Mouse (Mus musculus) bone marrow macrophage, adult 2 months (primary cell): ENCODE results near the gene Intu.

Source experiments
- CTCF ChIP-seq: IDR thresholded peaks from 2 replicates; pipeline ENCODE4 v1.5.1; 2012; ENCODE audit warnings: low read depth, mild to moderate bottlenecking, low read length, moderate library complexity
- POLR2A ChIP-seq: IDR thresholded peaks from 2 replicates; pipeline ENCODE4 v1.6.1; 2012; ENCODE audit warnings: mild to moderate bottlenecking, low read depth, low read length, borderline replicate concordance

DNA sequence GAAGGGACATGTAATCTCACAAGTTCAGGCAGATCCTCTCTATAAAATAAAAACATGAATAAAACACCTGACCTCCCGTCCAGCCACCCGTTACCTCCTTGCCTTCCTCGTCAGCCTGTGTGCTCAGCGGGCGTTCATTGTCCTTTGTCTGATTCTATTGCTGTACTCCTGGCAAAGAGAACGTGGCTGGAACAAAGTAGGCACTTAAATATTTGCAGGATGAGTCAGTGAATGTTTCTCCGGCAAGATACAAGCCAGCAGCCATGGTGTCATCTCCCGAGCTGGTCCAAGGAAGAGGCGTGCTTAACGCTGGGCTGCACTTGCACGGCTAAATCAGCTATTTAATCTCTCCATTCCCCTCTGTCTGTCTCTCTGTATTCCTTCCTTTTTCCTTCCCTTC is 151.3 kb downstream of the Intu start:
- TF ChIP-seq POLR2A, result no peak
- TF ChIP-seq CTCF, result no peak
